Mouse (Mus musculus): ENCODE results near the gene Edn3. TPM values are rescaled to one million over a fixed set of nuclear protein-coding genes. Genes with fewer than 3 reads are reported as not detected.

Gene Edn3
- total RNA-seq, 2 experiments from 2014 or later: not detected

- no peak for ATAC-seq (replicated peaks; ENCODE audit: poor library complexity)
Measured at GRCm38 (mm10) chr2:174793181-174793580, 32.8 kb downstream of the Edn3 start.

GRCm38 (mm10) chr2:174796998-174797397 lies 36.6 kb downstream of the Edn3 start:
- peak; percentile 71 for ATAC-seq (replicated peaks; ENCODE audit: poor library complexity)

- ATAC-seq (replicated peaks; ENCODE audit: poor library complexity): no peak
Measured at GRCm38 (mm10) chr2:174797495-174798068, 37.2 kb downstream of the Edn3 start.

GRCm38 (mm10) chr2:174802453-174802852 lies 42.0 kb downstream of the Edn3 start:
- peak; percentile 70 for ATAC-seq (replicated peaks; ENCODE audit: poor library complexity)

GRCm38 (mm10) chr2:174803661-174804060 lies 43.2 kb downstream of the Edn3 start:
- no peak for ATAC-seq (replicated peaks; ENCODE audit: poor library complexity)

- peak; percentile 73 for ATAC-seq (replicated peaks; ENCODE audit: poor library complexity)
Measured at GRCm38 (mm10) chr2:174807900-174808299, 47.5 kb downstream of the Edn3 start.

GRCm38 (mm10) chr2:174809296-174809695 lies 48.9 kb downstream of the Edn3 start:
- ATAC-seq (replicated peaks; ENCODE audit: poor library complexity): no peak

GRCm38 (mm10) chr2:174813306-174813705 lies 52.9 kb downstream of the Edn3 start:
- ATAC-seq (replicated peaks; ENCODE audit: poor library complexity): no peak

- ATAC-seq (replicated peaks; ENCODE audit: poor library complexity): no peak
Measured at GRCm38 (mm10) chr2:174816163-174816562, 55.7 kb downstream of the Edn3 start.

GRCm38 (mm10) chr2:174820286-174820685 lies 59.9 kb downstream of the Edn3 start:
- no peak for ATAC-seq (replicated peaks; ENCODE audit: poor library complexity)

- ATAC-seq (replicated peaks; ENCODE audit: poor library complexity): no peak
Measured at GRCm38 (mm10) chr2:174827829-174828228, 67.4 kb downstream of the Edn3 start.

GRCm38 (mm10) chr2:174833608-174834007 lies 73.2 kb downstream of the Edn3 start:
- no peak for ATAC-seq (replicated peaks; ENCODE audit: poor library complexity)

Other genes starting within 250 kb of the Edn3 start
- 0.76 and 1.5 TPM in 2 replicates for gene Zfp831, start 117.1 kb upstream of the Edn3 start, total RNA-seq (2015)
- 0.67 and 1.1 TPM in 2 replicates for gene Zfp831, start 117.1 kb upstream of the Edn3 start, total RNA-seq (2017)
- not detected in 2 replicates for gene Gm14444, start 249.6 kb downstream of the Edn3 start, total RNA-seq (2015)
- not detected in 2 replicates for gene Gm14444, start 249.6 kb downstream of the Edn3 start, total RNA-seq (2017)